Mouse (Mus musculus) liver, adult 2 months (tissue): ENCODE results near the gene Fbl. TPM values are rescaled to one million over a fixed set of nuclear protein-coding genes. Genes with fewer than 3 reads are reported as not detected.
A peak's percentile ranks its signal among the peaks of the same experiment; 100 is the strongest.

ENCODE experiments used
- DNase-seq: peaks from one replicate; pipeline ENCODE4 v3.0.0-alpha.2; 2011; ENCODE audit warnings: low read depth, low spot score; ENCODE audit errors: extremely low read depth
- H3K27ac ChIP-seq: fragments of 200-500 bp; replicated peaks from 2 replicates; pipeline ENCODE4 v1.5.1; 2012; ENCODE audit warnings: low read depth, mild to moderate bottlenecking, control low read depth, inconsistent platforms, low read length; ENCODE audit not compliant: insufficient read depth
- H3K27me3 ChIP-seq: fragments of 200-500 bp; 2 replicates; pipeline ENCODE4 v1.6.1; 2012; ENCODE audit warnings: mild to moderate bottlenecking, moderate library complexity, low read length, inconsistent platforms; ENCODE audit not compliant: control insufficient read depth, insufficient read depth
- H3K36me3 ChIP-seq: fragments of 200-500 bp; 2 replicates; pipeline ENCODE4 v1.6.1; 2012; ENCODE audit warnings: low read length, inconsistent platforms; ENCODE audit not compliant: control insufficient read depth, insufficient read depth
- H3K4me1 ChIP-seq: fragments of 200-500 bp; 2 replicates; pipeline ENCODE4 v1.6.1; 2011; ENCODE audit warnings: low read length; ENCODE audit not compliant: control insufficient read depth, insufficient read depth
- H3K4me3 ChIP-seq: fragments of 200-500 bp; 2 replicates; pipeline ENCODE4 v1.5.1; 2011; ENCODE audit warnings: low read depth, mild to moderate bottlenecking, control low read depth, low read length, moderate library complexity; ENCODE audit not compliant: insufficient read depth
- H3K79me2 ChIP-seq: fragments of 200-500 bp; 2 replicates; pipeline ENCODE4 v1.6.1; 2012; ENCODE audit warnings: inconsistent platforms, mild to moderate bottlenecking, low read length, moderate library complexity; ENCODE audit not compliant: control insufficient read depth, insufficient read depth
- H3K9ac ChIP-seq: fragments of 200-500 bp; 2 replicates; pipeline ENCODE4 v1.6.1; 2012; ENCODE audit warnings: low read depth, mild to moderate bottlenecking, control low read depth, inconsistent platforms, low read length
- CTCF ChIP-seq: fragments of 200-500 bp; IDR thresholded peaks from 2 replicates; pipeline ENCODE4 v1.5.1; 2011; ENCODE audit warnings: low read depth, low read length, control low read depth
- POLR2A ChIP-seq: fragments of 200-500 bp; IDR thresholded peaks from 2 replicates; pipeline ENCODE4 v1.6.1; 2011; ENCODE audit warnings: low read length, control low read depth; ENCODE audit not compliant: insufficient read depth; ENCODE audit errors: extremely low read depth
- WGBS: fragments of 180-500 bp; shearing (Covaris S2); methylation state at CpG from one replicate; pipeline ENCODE4 v1.1.7; 2018; 5-methylcytosine and 5-hydroxymethylcytosine counted together
- polyA plus RNA-seq: library from polyadenylated mRNA; depleted of rRNA; stranded (reverse); fragments of >200 nt; gene quantifications from 2 replicates; pipeline ENCODE4 v1.2.3, GENCODE M21; 2012
- total RNA-seq: library from RNA; depleted of rRNA; stranded (reverse); fragments of >200 nt; gene quantifications from 2 replicates; pipeline ENCODE4 v1.2.3, GENCODE M21; 2014

The Fbl gene
- total and polyA plus RNA-seq, 2 experiments: 32.7 to 34.0 TPM

GRCm38 (mm10) chr7:28181376-28181775 is 11.9 kb downstream of the Fbl start:
- H3K79me2 ChIP-seq: peaks cover 5% of the 10 kb centered on the region; the same call in 1 of the 2 replicates
- WGBS: 95% methylated on average over 12 of the region's 12 CpGs
- H3K4me3 ChIP-seq: no peak overlapping the region
- TF ChIP-seq POLR2A (no peak), CTCF (no peak)
- peaks cover 19% of the 10 kb centered on the region; the same call in 1 of the 2 replicates for H3K36me3 ChIP-seq
- H3K27ac ChIP-seq: no peak overlapping the region
- no peak for DNase-seq
- H3K9ac ChIP-seq: no peak overlapping the region
- H3K27me3 ChIP-seq: no peaks in the 10 kb centered on the region
- peaks cover 3% of the 10 kb centered on the region; the same call in 1 of the 2 replicates for H3K4me1 ChIP-seq

- TF ChIP-seq POLR2A: no peak
- TF ChIP-seq CTCF: no peak
- 95% methylated on average over 21 of the region's 22 CpGs for WGBS
- peaks cover 19% of the 10 kb centered on the region; the same call in 1 of the 2 replicates for H3K36me3 ChIP-seq
Measured at GRCm38 (mm10) chr7:28182320-28182719, 12.8 kb downstream of the Fbl start.

GRCm38 (mm10) chr7:28185884-28186283 is 16.4 kb downstream of the Fbl start:
- H3K27me3 ChIP-seq: no peaks in the 10 kb centered on the region
- no peaks in the 10 kb centered on the region for H3K4me1 ChIP-seq
- no peak overlapping the region for H3K4me3 ChIP-seq
- no peak for DNase-seq
- H3K27ac ChIP-seq: no peak overlapping the region
- H3K36me3 ChIP-seq: peaks cover 25% of the 10 kb centered on the region; the same call in 1 of the 2 replicates
- TF ChIP-seq CTCF: no peak
- TF ChIP-seq POLR2A: no peak
- H3K79me2 ChIP-seq: no peaks in the 10 kb centered on the region
- WGBS: 96% methylated on average over 14 of the region's 14 CpGs
- no peak overlapping the region for H3K9ac ChIP-seq

More at GRCm38 (mm10) chr7:28182320-28182719, 12.8 kb downstream of the Fbl start:
- no peak overlapping the region for H3K9ac ChIP-seq
- no peak overlapping the region for H3K27ac ChIP-seq
- no peaks in the 10 kb centered on the region for H3K27me3 ChIP-seq
- H3K79me2 ChIP-seq: peaks cover 5% of the 10 kb centered on the region; the same call in 1 of the 2 replicates
- peaks cover 3% of the 10 kb centered on the region; the same call in 1 of the 2 replicates for H3K4me1 ChIP-seq
- no peak for DNase-seq
- no peak overlapping the region for H3K4me3 ChIP-seq

- Histone ChIP-seq H3K27me3 (no peaks in the 10 kb centered on the region), H3K4me3 (no peak overlapping the region), H3K79me2 (no peaks in the 10 kb centered on the region), H3K36me3 (peaks cover 25% of the 10 kb centered on the region; the same call in 1 of the 2 replicates), H3K27ac (no peak overlapping the region), H3K4me1 (no peaks in the 10 kb centered on the region; the same call in 1 of the 2 replicates), H3K9ac (no peak overlapping the region)
- 94% methylated on average over 8 of the region's 8 CpGs for WGBS
- DNase-seq: no peak
- no peak for TF ChIP-seq CTCF
- no peak for TF ChIP-seq POLR2A
Measured at GRCm38 (mm10) chr7:28186631-28187030, 17.1 kb downstream of the Fbl start.

- no peaks in the 10 kb centered on the region; the same call in 1 of the 2 replicates for H3K4me1 ChIP-seq
- no peaks in the 10 kb centered on the region for H3K79me2 ChIP-seq
- H3K27me3 ChIP-seq: no peaks in the 10 kb centered on the region
- peaks cover 12% of the 10 kb centered on the region; the same call in 1 of the 2 replicates for H3K36me3 ChIP-seq
- no peak for TF ChIP-seq POLR2A
- no peak overlapping the region for H3K9ac ChIP-seq
- no peak overlapping the region for H3K27ac ChIP-seq
- no peak overlapping the region for H3K4me3 ChIP-seq
- DNase-seq: peak; percentile 69
- 72% methylated on average over 3 of the region's 3 CpGs for WGBS
Measured at GRCm38 (mm10) chr7:28191489-28191888, 22.0 kb downstream of the Fbl start.

GRCm38 (mm10) chr7:28191903-28192302 is 22.4 kb downstream of the Fbl start:
- Histone ChIP-seq H3K4me1 (no peaks in the 10 kb centered on the region; the same call in 1 of the 2 replicates), H3K4me3 (no peak overlapping the region), H3K27ac (no peak overlapping the region), H3K27me3 (no peaks in the 10 kb centered on the region), H3K9ac (no peak overlapping the region), H3K36me3 (peaks cover 11% of the 10 kb centered on the region; the same call in 1 of the 2 replicates), H3K79me2 (no peaks in the 10 kb centered on the region)
- TF ChIP-seq POLR2A (no peak), CTCF (no peak)
- WGBS: 96% methylated on average over 1 of the region's 1 CpGs
- no peak for DNase-seq
